Mouse (Mus musculus): ENCODE results near the gene Erp27. TPM values are rescaled to one million over a fixed set of nuclear protein-coding genes. Genes with fewer than 3 reads are reported as not detected.

Erp27 gene
- total RNA-seq, 4 experiments from 2014 or later, result not detected

DNA sequence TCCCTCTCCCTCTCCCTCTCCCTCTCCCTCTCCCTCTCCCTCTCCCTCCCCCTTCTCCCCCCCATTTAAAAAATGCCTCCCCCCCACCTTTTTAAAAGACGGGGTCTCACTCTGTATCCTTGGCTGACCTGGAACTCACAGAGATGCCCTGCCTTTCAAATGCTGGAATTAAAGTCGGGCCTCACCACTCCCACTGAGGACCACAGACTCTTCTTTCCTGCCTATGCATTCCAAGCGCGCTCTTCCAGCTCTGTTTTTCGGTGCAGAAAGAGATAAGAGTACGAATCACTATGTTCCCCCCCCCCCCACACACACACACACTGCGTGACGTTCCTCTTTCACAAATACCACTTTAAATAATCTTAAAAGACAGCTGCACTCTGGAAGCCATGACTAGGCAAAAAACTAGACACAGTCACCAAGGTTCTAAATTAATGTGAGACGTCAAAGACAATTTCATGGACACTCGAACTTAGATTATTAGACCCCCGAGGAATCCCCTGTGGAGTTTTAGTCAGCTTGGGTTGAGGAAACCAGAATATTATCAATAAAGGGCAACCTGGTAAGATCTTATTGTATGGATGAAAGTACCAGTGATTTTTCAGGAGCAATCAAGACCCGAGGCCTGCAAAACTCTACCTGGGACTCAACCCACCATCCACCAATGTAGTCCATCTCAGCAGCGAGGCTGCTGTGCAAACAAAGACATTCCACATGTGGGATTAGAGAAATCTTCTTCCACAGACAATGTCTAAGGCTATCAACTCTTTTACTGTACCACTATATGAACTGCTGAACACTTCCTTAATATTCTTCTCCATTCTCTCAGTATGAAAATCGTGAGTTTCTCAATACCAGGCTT lies 17.6 kb upstream of the Erp27 start:
- no peak for DNase-seq (ENCODE audit: low spot score in 2 of 2)

- no peak for DNase-seq (ENCODE audit: low spot score in 2 of 2)
These were observed 16.5 kb upstream of the Erp27 start for GRCm38 (mm10) chr6:136938331-136939126.

DNA sequence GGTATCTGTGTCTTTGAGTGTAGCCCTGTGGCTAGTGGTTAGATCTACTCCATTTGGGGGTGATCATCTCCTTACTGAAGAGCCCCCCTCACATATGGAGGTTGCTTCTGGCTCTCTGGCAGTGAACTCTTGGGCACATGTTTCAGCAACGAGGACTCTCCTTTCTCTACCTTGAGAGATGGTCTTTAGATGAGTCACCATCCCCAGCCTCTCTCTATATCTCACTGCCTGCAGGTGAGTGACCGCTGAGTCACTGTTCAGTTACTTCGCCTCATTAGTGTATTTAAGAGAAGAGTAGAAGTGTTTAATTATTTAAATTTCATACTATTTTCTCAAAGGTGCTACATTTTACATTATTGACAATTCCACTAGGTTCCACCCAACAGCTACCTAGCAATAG lies 15.1 kb upstream of the Erp27 start:
- DNase-seq (ENCODE audit: low spot score in 2 of 2), result no peak

GRCm38 (mm10) chr6:136936361-136936760 lies 14.4 kb upstream of the Erp27 start:
- DNase-seq (ENCODE audit: low spot score in 2 of 2), result no peak

DNA sequence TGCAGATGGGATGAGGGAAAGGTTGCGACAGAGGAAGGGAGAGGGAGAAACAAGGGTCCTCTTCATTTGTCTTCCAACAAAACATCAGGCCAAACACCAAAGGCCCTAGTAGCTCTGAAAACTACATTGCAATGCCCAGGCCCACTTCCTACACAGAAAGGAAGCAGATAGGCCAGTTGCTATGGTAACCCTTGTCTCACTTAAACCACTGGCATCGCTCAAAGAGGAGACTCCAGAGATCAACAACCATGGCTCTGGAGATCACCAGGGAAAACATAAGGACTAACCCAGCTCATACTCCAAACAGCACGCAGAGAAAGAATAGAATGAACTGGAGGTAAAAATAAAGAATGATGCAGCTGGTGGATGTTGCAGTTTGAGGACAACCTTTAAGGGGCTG lies 13.3 kb upstream of the Erp27 start:
- DNase-seq (ENCODE audit: low spot score in 2 of 2), result no peak

DNA sequence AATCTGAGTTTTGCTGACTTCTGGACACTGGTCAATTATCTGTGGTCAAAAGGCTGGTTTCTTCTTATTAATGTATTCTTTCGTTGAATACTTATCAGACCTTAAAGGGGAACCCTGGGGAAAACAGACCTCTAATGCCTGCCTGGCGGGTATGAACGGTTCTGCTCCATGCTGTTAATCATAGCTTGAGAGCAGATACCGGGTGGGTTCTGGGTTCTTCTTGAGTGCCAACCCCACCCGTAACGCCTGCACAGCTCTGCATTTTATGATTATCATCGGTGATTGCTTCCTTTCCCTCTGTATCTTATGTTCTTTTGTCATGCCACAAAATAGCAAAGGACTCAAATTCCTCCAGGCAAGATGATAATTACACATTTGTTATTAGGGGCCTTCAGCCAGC lies 12.1 kb upstream of the Erp27 start:
- DNase-seq (ENCODE audit: low spot score in 2 of 2), result no peak

DNA sequence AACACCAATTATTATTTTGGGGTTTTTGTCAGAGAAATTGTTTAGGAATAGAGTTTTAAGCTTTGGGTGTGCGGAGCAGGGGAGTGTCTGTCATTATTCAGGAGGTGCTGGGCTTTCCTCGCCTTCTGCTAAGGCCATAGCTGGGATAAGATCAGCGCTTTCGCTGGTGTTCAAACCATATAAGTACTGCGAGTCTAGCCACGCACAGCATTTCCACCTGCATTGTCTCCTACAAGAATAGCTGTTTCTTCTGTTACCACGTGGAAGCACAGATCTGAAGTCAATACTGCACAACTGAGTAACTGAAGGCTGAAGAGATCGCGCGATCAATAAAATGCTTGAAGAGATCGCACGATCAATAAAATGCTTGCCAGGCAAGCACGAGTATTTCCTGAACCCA lies 9.3 kb upstream of the Erp27 start:
- no peak for DNase-seq (ENCODE audit: low spot score in 2 of 2)

- no peak for DNase-seq (ENCODE audit: low spot score in 2 of 2)
These were observed 8.7 kb upstream of the Erp27 start for GRCm38 (mm10) chr6:136930677-136931076.

- DNase-seq (ENCODE audit: low spot score in 2 of 2), result no peak
These were observed 5.6 kb upstream of the Erp27 start for GRCm38 (mm10) chr6:136927626-136928025.

- no peak for DNase-seq (ENCODE audit: low spot score in 2 of 2)
These were observed 3.1 kb upstream of the Erp27 start for GRCm38 (mm10) chr6:136925049-136925448.

GRCm38 (mm10) chr6:136923532-136923931 lies 1.6 kb upstream of the Erp27 start, which contains the start of gene Pde6h:
TSS of gene Pde6h (plus strand) at chr6:136923832.
- no peak for DNase-seq (ENCODE audit: low spot score in 2 of 2)

- DNase-seq (ENCODE audit: low spot score in 2 of 2), result no peak
These were observed 891 bp upstream of the Erp27 start for GRCm38 (mm10) chr6:136922871-136923270.

DNA sequence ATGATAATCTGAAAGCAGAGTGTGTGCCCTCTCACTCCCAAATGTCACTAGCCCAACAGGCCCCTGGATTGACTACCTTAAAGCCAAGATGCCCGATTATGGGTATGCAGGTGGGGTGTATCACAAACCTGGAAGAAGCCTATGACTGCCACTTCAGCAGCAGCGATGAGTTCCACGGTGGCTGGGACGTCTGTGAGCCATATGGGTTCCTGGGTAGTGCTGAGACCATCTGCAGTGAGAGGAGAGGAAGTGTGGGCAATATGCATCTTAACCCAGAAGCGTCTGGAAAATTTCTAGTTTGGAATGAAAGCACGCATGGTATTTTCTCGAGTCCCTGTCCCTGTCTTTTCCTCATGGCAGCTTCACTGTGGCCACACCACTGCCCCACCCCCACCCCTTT lies 379 bp downstream of the Erp27 start:
- DNase-seq (ENCODE audit: low spot score in 2 of 2), result no peak

DNA sequence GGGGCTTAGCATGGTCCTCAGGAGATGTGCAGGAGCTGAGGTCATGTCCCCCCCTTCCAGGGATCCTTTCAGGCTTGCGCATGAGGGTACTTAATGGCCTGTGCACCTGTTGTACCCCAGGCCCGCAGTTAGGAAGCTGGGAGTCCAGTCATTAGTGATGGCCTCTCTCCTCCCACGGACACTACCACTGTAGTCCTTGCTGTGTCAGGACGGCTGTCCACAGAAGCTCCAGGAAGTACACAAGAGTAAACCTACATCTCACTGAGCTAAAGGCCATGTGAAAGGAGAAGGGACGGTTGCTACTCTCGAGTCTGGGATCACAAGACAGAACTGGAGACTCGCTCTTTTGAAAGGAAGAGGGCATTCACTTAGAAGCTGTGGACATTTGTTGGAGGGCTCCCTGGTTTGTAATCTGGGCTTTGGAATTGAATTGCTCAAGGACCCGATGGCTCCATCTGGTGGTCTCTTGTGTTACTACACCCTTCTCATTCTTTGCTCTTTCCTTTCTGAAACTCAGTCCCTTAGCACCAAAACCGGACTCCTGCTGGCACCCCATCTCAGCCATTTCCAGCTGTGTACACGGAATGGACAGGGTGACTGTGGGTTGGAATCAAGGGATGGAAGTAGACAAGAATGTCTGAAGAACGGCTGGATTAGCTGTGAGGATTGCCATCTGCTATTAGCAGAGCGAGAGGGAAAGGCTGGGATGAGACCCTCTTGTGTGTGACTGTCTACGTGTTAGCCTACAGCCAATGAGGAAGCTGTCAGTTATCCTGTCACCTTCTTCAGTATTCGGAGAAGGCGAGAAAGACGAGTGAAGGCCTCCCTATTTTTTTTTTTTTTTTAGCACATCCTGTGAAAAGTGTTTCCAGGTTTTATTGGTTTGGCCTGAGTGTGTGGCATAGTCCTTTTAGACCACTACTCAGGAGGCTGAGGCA lies 1.4 kb downstream of the Erp27 start:
- peak; percentile 33 to 56 for DNase-seq (ENCODE audit: low spot score in 2 of 2)

DNA sequence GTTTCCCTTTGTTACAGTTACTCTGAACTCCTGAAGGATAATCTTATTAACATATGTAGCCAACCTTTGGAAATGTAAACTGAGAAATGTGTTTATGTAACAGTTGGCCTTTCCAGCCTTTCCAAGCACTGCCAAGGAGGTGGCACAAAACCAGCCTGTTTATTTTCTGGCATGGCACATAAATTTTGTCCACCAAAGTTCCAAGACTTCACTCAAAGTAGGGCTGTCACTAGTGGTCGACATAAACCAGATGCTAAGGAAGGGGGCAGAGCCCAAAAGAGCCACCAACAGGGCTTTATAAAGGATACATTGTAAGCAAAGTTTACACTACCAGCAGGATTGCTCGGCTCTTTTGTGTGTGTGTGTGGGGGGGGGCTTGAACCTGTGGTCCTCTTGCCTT lies 4.1 kb downstream of the Erp27 start:
- no peak for DNase-seq (ENCODE audit: low spot score in 2 of 2)

DNA sequence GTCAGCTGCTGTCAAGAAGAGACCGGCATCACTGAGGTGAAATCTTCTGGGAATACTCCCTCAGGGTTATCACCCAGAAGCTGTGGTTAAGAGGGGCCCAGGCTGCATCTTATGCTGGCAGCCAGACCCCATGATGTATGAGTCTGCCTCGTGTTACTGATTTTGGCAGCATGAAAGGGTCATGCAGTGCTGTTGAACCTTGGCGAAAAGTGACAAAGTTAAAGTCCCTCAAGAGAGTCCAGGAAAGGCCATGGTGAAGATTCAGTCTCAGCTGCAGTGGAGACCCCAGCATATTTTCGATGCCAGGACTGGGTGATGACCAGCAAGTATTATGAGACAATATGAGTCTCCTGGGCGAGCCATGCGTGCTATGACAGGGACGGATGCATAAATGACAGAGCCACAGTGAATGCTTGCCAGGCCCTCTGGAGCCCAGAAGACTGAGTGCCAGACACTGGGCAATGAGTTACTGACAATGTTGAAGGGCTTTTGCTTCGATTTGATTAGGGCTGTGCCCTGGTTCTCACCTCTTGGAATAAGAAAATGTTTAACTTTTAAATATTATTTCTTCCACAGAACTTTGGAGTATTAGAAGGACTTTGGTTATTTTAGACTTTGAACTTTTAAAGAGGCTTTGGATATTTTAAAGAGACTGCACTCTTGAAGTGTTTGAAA lies 6.1 kb downstream of the Erp27 start:
- no peak for DNase-seq (ENCODE audit: low spot score in 2 of 2)

- no peak for DNase-seq (ENCODE audit: low spot score in 2 of 2)
These were observed 7.7 kb downstream of the Erp27 start for GRCm38 (mm10) chr6:136914234-136914633.

DNA sequence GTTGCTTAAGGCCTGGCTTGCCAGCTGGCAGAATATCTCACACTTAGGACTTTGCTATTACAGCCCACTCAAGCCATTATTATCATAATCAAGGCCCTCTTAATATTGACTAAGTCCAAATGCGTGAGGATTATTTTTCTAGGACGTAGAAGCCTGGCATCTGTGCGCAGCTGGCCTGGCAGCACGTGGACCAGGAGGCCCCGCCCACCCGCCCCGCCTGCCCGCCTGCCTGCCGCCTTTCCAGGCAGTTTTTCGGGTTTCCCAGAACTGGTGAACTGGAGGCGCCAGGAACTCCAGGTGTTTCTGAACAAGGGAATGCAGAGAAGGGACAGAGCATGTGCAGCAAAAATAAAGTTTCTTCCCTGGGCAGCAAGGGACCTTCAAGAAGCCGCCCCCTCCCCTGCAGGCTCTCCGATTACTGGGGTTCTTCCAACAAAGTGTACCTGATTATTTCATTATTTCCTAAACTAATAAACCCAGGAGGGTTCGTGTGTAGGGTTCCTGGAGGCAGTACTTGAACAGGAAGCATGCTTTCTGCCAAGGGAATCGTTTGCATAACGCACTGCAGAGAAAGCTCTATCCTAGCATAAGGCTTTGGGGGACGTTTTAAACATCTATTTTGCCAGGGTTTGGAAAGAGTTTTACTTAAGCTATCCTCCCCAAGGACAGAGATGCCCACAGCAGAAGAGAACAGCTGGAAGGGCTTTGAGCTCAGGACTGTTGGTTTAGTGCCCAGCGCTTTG lies 8.4 kb downstream of the Erp27 start:
- no peak for DNase-seq (ENCODE audit: low spot score in 2 of 2)

- no peak for DNase-seq (ENCODE audit: low spot score in 2 of 2)
These were observed 9.2 kb downstream of the Erp27 start for GRCm38 (mm10) chr6:136912751-136913265.
